Mouse (Mus musculus): ENCODE results near the gene Smagp.

Smagp gene

DNA sequence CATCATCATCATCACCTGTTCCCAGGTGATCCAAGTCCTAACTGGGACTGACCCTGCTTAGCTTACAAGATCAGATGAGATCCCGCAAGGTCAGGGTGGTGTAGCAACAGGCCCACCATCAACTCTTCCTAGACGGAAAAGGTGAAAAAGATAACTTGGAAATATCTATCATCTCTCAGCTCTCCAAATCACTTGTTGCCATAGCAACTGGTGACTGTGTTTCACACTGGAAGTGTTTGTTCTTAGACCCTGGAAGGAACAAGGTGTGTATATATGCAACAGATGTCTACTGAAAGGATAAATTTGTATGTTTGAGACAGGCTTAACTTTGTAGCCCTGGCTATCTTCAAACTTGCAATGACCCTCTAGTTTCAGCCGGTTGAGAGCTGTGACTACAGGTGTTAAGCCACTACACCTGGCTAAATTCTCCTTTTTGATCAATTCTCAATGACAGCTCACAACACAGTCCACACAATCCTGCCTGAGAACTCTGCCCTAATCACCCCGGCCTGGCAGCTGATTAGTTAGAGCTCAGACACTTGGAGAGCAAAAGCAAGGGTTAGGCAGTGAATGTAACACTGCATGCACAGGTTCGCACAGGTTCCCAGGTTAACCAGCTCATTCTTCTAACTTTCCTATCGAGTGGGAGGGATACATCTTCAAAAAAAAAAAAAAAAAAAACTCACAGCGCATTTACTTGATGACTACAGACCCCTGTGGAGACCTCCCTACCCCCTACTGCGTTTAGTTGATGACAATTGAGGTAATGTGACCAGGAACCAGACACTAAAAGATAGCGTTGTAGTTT is 28.9 kb upstream of the Smagp start:
- DNase-seq (ENCODE audit: low read depth, low spot score): no peak

DNA sequence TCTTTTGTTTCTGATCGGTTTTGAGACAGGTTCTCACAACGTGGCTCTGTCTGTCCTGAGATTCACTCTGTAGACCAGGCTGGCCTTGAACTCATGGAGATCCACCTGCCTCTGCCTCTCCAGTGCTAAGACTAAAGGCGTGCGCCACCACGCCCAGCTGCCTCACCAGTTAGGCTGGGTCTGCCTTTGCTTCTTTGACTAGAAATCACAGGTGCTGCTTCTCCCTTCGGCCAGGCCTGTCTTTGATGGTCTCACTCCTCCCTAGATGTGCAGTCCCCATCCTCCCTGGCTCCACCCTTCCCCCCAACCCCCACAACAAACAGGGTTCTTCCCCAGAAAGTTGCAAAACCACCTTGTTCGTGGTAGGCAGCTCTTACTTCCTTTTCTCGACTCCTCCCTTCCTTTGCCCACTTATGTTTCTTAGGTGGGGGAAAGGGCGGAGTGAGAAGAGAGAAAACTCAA is 28.1 kb upstream of the Smagp start:
- DNase-seq (ENCODE audit: low read depth, low spot score): no peak

DNA sequence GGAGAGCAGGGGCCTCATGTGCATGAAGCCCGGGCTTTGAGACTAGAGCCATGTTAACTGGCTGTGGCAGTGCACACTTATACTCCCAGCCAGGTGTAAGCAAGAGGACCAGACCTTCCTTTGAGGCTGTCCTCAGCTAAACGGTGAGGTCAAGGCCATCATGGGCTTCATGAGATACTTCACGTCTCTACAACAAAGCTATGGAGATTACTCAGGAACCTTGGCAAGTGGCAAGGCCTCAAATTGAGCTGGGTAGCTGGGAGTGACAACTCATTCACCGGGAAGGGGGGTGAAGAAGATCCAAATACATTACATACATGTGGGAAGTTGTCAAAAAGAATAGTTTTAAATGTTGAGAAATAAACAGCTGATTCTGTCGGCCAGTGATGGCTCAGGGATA is 24.1 kb upstream of the Smagp start:
- no peak for DNase-seq (ENCODE audit: low read depth, low spot score)

DNA sequence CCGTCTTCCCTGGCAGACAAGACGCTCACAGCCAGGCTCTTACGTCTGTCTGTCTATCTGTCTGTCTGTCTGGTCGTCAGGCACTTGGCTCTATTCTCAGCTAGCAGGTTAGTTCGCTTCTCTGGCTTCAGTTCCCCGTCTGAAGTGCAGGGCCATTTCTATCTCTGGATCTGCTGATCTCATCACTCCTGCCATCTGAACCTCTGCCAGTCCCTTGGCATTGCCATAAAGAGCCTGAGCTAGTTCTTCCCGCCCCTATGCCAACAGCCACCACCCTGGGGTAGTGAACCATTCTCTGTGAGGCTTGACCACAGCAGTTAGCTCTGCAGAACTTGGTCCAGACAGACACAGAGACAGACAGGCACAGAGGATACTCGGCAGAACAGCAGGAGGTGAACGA is 23.6 kb upstream of the Smagp start:
- DNase-seq (ENCODE audit: low read depth, low spot score): no peak

DNA sequence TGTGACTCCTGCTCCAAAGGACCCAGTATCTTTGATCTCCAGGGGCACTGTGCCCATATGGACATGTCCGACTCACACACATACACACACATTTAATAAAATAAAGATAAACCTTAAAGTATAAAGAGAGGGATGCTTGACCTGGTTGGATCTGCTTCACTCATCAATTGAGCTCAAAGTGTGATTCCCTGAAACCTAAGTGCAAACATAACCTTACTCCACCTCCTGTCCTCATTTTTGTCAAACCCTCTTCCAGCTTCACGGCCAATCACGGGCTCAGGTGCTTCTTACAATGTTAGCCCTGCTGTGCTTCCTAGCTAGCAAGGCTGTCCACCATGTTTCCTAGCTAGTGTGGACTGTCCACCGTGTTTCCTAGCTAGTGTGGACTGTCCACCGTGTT is 18.5 kb upstream of the Smagp start:
- no peak for DNase-seq (ENCODE audit: low read depth, low spot score)

DNA sequence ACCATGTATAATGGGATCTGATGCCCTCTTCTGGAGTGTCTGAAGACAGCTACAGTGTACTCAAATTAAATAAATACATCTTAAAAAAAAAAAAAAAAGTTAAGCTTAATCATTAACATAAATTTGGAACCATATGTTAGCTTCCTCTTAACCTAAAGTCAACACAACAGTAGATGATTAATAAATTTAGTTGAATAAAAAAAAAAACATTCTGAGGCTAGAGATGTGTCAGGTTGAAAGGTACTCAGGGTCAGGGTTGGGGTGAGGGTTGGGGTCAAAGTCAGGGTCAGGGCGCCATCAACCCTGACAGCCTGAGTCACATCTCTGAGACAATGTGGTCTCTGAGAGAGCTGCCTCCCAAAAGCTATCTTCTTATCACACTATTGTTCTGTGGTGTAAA is 17.5 kb upstream of the Smagp start:
- no peak for DNase-seq (ENCODE audit: low read depth, low spot score)

DNA sequence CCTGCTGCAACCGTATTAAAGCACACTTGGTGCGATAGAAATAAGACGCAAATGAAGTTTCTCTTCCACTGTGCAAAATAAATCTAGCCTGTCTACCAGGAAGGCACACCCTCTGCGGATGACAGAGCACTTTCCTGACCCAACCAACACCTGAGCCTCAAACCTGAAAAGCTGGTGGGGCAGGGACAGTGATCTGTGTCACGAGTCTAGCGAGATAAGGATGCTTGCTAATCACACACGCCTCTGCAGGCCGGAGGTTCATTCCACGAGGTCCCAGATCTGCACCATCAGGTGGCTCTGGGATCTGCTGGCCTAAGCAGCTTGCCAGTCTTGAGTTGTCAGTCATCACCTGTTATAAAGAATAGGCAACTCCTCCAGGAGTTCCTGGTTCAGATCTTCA is 14.9 kb upstream of the Smagp start:
- no peak for DNase-seq (ENCODE audit: low read depth, low spot score)

DNA sequence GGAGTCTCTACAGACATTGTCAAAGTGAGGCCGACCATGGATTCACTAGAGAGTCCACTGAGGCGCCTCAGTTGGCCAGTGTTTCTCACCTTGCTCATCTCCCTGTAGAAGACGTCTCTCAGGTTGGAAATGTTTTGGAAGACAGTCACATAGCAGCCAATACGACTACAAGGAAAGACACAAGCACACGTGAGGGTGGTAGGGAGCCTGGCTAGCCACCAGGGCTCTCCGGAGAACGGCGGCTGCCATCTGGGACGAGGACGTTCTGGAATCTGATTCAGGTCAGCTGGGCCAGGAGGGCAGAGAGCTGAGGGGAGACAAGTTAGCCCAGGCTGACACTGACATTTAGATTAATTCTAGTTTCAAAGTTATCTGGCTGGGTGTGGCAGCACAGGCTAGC is 13.4 kb upstream of the Smagp start:
- no peak for DNase-seq (ENCODE audit: low read depth, low spot score)

DNA sequence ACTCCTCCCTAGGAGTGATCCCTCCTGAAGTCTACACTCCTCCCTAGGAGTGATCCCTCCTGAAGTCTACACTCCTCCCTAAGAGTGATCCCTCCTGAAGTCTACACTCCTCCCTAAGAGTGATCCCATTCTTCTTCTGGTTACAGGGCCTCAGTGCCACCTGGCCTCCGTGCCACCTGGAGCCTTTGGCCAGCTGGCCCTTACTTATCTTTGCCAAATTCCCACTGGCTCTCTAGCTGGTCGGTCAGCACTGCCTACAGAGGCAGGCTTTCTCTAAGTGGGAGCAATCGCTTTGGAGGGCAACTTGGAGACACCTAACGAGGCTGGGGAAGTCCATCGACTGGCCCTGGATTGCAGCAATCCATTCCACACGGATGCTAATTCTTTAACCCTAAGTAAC is 9.4 kb upstream of the Smagp start:
- DNase-seq (ENCODE audit: low read depth, low spot score): no peak

DNA sequence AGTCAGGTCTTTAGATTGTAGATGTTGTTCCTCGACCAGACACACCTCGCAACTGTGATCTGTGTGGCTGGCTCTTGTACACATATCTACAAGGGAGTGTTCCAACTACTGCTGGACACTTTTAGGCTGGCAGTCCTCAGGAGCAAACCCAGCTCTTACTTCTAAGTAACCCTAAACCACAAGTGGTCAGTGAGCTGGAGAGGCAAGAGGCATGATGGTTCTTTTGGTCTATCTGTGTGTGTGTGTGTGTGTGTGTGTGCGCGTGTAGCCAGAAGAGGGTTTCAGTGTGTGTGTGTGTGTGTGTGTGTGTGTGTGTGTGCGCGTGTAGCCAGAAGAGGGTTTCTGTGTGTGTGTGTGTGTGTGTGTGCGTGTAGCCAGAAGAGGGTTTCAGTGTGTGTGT is 5.7 kb upstream of the Smagp start:
- no peak for DNase-seq (ENCODE audit: low read depth, low spot score)

DNA sequence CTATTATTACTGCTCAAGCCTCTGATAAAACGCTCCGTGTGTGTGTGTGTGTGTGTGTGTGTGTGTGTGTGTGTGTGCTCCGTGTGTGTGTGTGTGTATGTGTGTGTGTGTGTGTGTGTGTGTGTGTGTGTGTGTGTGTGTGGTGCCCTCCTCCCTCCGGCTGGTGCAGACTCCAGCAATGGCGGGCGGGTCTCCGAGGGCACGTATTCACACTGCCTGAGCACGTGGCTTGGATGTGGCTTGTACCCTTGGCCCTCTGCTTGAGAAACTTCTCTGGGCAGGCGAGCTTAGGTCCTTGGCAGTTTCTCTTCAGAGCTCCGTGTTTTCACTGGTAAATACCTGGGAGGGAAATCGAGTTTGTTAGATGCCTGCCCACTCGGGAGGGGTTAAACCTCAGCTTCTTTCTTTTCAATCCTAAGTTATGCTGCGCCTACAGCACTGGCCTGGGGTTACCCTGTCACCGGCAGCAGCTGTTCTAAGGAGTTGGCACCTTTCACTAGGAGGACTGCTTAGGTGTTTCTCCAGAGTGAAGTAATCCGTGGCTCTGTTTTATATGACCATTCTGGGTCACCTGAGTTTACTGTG is 4.6 kb upstream of the Smagp start:
- DNase-seq (ENCODE audit: low read depth, low spot score): no peak

DNA sequence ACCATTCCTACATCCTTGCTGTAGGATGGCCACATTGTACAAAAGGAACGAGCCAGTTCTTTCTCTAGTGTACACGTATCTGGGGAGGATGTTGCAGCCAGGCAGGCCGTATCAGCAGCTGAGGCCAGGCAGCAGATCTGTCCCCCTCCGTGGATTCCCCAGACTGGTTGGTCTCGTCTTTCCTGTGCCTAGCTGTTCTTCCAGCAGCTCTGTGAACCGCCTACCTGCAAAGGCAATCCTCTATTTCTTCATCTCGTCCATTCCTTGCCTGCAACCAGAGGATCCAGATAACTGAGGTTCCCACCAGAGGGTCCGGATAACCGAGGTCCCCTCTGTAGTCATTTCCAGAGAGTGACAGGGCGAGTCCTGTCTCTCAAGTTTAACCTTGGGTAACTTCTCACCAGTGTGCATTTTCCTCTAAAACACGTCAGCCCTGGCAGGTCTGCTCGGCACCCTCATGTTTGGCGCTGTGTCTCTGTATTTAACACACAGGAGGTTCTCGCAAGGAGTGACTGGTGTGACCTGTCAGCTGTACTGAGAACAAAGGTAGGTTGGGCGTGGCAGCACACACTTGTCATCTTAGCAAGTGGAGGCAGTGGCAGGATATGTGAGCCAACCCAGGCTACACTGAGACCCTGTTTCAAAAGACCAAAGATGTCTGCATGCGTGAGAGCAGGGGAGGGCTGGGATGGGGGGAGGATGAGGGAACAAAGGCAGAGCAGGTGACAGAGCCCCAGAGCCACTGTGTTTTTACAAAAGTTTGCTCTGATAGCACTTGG is 3.4 kb upstream of the Smagp start:
- no peak for DNase-seq (ENCODE audit: low read depth, low spot score)

DNA sequence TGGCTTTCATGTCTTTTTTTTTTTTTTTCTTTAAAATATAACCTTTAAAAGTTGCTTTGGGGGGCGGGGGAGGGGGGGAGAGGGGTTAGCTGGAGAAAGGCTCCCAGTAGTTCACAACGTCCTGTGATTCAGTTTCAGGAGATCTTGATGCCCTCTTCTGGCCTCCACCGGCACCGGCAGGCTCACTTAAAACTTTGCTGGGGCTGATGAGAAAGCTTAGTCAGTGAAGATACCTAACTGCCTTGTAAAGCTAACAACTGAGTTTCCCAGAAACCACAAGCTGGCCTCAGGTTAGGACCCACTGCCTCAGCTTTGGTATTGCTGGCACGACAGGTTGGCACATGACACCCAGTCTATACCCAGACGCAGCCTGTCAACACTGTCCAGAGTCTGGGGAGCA is 921 bp upstream of the Smagp start:
- DNase-seq (ENCODE audit: low read depth, low spot score): peak; percentile 46

DNA sequence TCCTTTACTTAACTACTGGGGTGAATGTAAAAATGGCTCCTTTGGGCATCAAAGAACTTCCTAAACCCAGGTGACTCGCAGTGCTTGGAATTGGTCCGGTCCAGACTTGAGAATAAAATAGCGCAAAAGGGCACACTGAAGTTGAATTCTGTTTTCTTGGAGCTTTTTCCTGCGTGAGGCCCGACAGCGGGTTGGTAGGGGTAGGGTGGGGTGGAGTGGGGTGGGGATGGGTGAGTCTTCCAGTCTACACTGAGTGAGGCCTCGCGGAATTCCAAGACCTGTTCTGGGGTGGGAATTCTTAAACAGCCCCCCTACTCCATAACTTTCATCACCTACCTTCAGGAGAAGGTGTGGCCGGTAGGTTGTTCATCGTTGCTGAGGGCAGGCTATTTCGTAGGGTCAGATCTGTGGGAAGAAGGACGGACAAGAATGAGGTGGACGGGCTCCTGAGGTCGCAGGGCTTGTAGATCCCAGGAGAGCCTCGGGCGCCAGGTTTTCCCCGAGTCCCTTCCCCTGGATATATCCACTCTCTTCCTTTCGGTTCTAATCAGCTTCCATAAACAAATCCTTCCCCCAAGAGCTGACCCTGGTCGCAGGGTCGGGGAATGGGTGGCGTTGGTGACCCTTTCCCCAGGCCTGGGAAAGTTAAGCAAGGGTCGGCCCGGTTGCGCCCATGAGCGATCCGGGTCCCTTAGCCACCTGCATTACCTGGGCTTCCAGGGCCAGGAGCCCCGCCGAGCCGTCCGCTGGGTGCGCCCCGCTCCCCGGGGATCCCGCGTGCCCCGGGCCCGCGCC is 692 bp downstream of the Smagp start:
- DNase-seq (ENCODE audit: low read depth, low spot score): no peak

DNA sequence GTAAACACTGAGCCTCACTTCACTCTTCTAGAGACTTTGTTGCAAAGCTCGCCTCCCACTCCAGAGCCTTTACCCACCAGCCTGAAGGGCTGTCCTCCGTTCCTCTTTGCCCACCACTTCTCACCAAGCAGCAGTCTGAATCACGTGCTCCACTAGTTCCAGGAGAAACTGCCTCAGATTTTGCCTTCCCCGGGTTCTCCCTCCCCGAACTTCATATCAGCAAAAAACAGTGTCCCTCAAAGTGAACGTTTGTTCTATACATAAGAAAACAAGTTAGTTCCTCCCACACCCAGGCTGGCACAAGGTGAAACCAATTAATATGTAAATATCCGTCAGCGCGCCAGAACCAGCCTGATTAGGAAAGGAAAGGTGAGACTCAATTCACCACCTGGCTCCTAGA is 1.5 kb downstream of the Smagp start:
- DNase-seq (ENCODE audit: low read depth, low spot score): peak; percentile 57

DNA sequence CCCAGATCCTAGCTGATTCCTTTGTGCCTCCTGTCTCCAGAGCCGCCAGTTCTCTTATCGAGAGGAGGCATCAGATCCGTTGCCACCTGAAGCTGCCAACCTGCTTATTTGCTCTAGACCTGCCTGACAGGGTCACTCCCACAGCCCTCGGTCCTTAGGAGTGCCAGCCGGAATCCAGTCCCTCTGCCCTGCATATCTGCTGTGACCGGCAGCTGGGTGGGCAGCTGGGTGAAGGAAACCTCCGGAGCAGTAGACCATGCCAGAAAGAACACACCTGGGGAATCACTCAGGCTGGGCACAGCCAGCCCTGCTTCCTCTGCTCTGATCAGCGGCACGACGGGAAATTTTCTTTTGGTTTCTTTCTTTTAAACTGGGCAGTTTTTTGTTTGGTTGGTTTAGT is 3.4 kb downstream of the Smagp start:
- no peak for DNase-seq (ENCODE audit: low read depth, low spot score)

DNA sequence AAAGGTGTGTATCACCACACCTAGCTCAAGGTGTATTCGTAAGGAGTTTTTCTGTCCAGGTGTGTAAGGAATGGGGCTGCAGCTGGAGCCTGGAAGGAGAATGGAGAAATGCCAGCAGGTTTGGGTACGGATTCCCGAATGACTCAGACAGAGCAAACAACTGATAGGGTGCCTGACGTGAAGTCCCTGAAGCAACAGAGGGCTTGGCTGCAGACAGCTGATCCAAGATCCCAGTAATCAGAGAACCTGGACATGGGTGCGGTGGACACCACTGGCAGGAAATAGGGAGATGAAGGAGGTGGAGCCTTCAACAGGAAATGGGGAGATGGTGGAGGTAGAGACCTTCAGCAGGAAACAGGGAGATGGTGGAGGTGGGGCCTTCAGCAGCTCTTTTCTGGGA is 4.4 kb downstream of the Smagp start:
- no peak for DNase-seq (ENCODE audit: low read depth, low spot score)

DNA sequence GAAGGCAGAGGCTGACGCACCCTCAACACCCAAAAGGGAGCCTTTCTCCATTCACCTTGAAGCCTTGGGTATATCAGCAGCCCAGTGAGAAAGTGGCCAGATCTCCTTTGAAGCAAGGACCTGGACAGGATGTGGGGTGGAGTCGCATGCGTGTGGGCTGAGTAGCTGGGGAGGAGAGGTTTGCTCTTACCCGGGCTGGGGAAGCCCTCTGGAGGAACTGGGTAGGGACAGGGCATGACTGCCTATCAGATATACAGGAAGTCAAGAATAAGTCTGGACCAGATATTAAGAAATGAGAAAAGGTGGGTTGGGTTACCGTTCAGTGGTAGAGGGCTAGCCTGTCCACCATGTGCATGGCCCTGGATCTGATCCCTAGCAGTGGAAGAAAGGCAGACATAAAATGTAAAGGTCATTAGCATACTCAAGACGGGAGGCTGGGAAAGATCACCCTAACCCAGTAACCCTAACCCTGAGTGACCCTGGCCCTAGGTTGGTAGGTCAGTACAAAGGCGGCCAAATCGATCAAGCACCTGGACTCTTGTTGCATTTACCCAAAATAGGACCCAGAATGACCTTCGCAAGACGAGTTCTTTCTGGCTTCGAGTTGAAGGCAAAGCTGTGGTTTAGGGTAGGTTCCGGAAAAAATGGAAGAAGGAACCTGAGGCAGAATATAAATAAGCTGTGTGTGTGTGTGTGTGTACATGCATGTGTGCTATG is 5.1 kb downstream of the Smagp start:
- DNase-seq (ENCODE audit: low read depth, low spot score): no peak

DNA sequence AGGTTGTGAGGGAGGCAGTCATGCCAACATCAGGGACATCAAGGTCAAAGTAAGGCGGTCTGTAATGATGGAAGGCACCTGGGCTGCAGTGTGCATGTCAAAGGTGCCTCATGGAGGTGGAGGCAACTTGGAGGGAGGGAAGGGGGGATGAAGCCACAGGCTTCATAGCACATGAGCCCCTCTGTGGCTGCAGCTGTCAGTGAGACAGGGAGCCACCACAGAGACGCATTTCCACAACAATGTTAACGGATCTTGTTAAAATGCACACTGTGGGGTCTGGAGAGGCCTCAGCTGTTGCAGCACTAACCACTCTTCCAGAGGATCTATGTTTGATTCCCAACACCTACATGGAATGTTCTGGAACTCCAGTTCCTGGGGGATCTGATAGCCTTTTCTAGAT is 6.6 kb downstream of the Smagp start:
- peak; percentile 57 for DNase-seq (ENCODE audit: low read depth, low spot score)

DNA sequence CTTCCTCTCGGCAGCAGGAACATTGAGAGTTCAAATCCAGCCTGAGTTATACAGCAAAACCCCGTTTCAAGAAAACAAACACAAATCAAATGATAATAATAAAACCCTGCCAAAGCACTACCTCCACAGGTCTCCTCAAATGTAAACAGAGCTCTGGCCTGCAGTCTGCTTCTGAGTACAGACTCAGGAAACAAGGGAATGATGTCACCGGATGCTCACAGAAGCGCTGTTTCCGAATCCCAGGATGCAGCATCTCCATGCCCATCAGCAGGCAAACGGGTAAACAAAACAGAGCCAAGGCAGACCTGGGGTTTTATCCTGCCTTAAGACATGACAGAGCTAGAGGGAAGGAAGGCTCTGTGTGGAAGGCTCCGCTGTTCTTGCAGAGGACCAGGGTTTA is 7.9 kb downstream of the Smagp start:
- DNase-seq (ENCODE audit: low read depth, low spot score): peak; percentile 45

DNA sequence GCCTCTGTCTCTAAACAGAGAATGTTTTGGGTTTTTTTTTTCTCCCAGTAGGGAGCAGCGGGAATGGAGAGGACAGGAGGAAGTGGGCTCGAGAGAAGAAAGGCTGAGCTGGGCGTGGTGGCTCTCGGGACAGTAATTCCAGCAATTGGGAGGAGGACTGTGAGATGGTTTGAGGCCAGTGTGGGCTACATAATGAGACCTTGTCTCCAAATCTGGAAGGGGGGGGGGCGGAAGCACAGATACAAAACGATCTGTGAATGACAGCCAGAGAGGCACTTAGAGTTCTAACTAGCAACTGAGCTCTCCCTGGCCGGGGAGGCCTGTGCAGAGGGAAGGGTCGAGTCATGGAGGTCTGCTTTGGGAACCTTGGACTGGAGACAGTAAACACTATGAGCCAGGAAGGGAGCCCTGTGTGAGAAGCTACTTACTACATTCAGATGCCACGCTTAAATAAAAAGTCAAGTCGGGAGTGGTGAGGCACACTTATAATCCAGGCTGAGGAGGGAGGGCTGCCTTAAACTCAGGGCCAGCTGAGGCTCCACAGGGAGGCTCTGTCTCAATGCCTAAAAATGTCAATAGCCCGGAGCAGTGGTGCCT is 8.9 kb downstream of the Smagp start:
- peak; percentile 86 for DNase-seq (ENCODE audit: low read depth, low spot score)

Data from ES-CJ7 (cell line).